Mouse (Mus musculus) intestine, postnatal 0 days (tissue): ENCODE data around the gene Gm8882. TPM values are rescaled to one million over a fixed set of nuclear protein-coding genes. Genes with fewer than 3 reads are reported as not detected.
"Not testable (repeated sequence)": the region's sequence is repeated elsewhere in the genome, so short reads cannot be mapped to it uniquely, and the experiment has no call there.

ENCODE experiments used
- ATAC-seq: fragments of 200-750 bp; cut with Nextera tagmentation; 2 replicates; pipeline ENCODE4 v1.8.0; 2017; ENCODE audit warnings: mild to moderate bottlenecking, moderate TSS enrichment, moderate library complexity
- H3K27ac ChIP-seq: fragments of 300-500 bp; sonication (generic); 2 replicates; pipeline ENCODE4 v1.5.1; 2014; ENCODE audit warnings: mild to moderate bottlenecking, low read depth, low read length, moderate library complexity
- H3K27me3 ChIP-seq: fragments of 300-500 bp; sonication (generic); replicated peaks from 2 replicates; pipeline ENCODE4 v1.6.1; 2014; ENCODE audit warnings: low read length, mixed read lengths; ENCODE audit not compliant: control insufficient read depth, insufficient read depth
- H3K36me3 ChIP-seq: fragments of 300-500 bp; sonication (generic); 2 replicates; pipeline ENCODE4 v1.6.1; 2014; ENCODE audit warnings: mild to moderate bottlenecking, moderate library complexity; ENCODE audit not compliant: control insufficient read depth, insufficient read depth
- H3K4me1 ChIP-seq: fragments of 300-500 bp; sonication (generic); replicated peaks from 2 replicates; pipeline ENCODE4 v1.6.1; 2014; ENCODE audit warnings: antibody characterized with exemption, low read length, mixed read lengths; ENCODE audit not compliant: control insufficient read depth, insufficient read depth
- H3K4me2 ChIP-seq: fragments of 300-500 bp; sonication (generic); replicated peaks from 2 replicates; pipeline ENCODE4 v1.6.1; 2014; ENCODE audit warnings: low read depth, mild to moderate bottlenecking, moderate library complexity
- H3K4me3 ChIP-seq: fragments of 300-500 bp; sonication (generic); 2 replicates; pipeline ENCODE4 v1.5.1; 2014; ENCODE audit warnings: low read depth, low read length
- H3K9ac ChIP-seq: fragments of 300-500 bp; sonication (generic); 2 replicates; pipeline ENCODE4 v1.6.1; 2014; ENCODE audit warnings: mild to moderate bottlenecking, low read depth, low read length
- H3K9me3 ChIP-seq: fragments of 300-500 bp; sonication (generic); 2 replicates; pipeline ENCODE4 v1.6.1; 2016; ENCODE audit warnings: mixed run types; ENCODE audit not compliant: control insufficient read depth
- WGBS: fragments of 180-500 bp; shearing (Covaris S2); extraction: QIAGEN DNeasy Blood & Tissue Kit; methylation state at CpG from one replicate; pipeline ENCODE4 v1.1.7; 2014; 5-methylcytosine and 5-hydroxymethylcytosine counted together
- polyA plus RNA-seq: library from polyadenylated mRNA; unstranded; fragments of >200 nt; fragmentation: Nextera tagmentation; extraction: Ambion mirVana; gene quantifications from 2 replicates; pipeline ENCODE4 v1.2.1, GENCODE M21; 2015

Gm8882 gene
- polyA plus RNA-seq, result not detected in 2 replicates

- not testable (repeated sequence) for H3K27ac ChIP-seq, H3K36me3 ChIP-seq, H3K4me1 ChIP-seq, H3K4me3 ChIP-seq, H3K9me3 ChIP-seq, H3K4me2 ChIP-seq, H3K27me3 ChIP-seq, H3K9ac ChIP-seq, ATAC-seq
- WGBS, result 72% methylated on average over 1 of the region's 1 CpGs
Measured at GRCm38 (mm10) chr6:132364034-132364433, at the start of gene Gm8882. TSS of gene Gm8882 (minus strand) at chr6:132364134.

- not testable (repeated sequence) for H3K4me3 ChIP-seq, ATAC-seq, H3K9ac ChIP-seq, H3K9me3 ChIP-seq, H3K27me3 ChIP-seq, H3K27ac ChIP-seq, H3K4me2 ChIP-seq, H3K36me3 ChIP-seq, H3K4me1 ChIP-seq
Measured at GRCm38 (mm10) chr6:132314657-132315056, 49.3 kb downstream of the Gm8882 start, which contains the start of gene Prpmp5. TSS of gene Prpmp5 (minus strand) at chr6:132314757.

Other genes starting within 250 kb of the Gm8882 start
- not detected in 2 replicates for gene Prb1, start 153.6 kb downstream of the Gm8882 start, polyA plus RNA-seq
- gene Prpmp5, start 49.4 kb downstream of the Gm8882 start, polyA plus RNA-seq, result not detected in 2 replicates
- not detected in 2 replicates for gene Prh1, start 205.7 kb upstream of the Gm8882 start, polyA plus RNA-seq
- gene Prp2, start 231.8 kb upstream of the Gm8882 start, polyA plus RNA-seq, result not detected in 2 replicates